Mouse (Mus musculus) intestine, embryonic 14.5 days (tissue): ENCODE measurements around the gene Glod4. TPM values are rescaled to one million over a fixed set of nuclear protein-coding genes. Genes with fewer than 3 reads are reported as not detected.

Source experiments
- ATAC-seq: fragments of 200-750 bp; cut with Nextera tagmentation; replicated peaks from 2 replicates; pipeline ENCODE4 v1.8.0; 2017; ENCODE audit warnings: low read depth, moderate number of reproducible peaks, moderate TSS enrichment, moderate library complexity; ENCODE audit not compliant: low FRiP score, low TSS enrichment
- DNase-seq: peaks from one replicate; pipeline ENCODE4 v3.0.0-alpha.2; 2018; ENCODE audit warnings: low spot score
- H3K27ac ChIP-seq: fragments of 300-500 bp; sonication (generic); 2 replicates; pipeline ENCODE4 v1.5.1; 2014; ENCODE audit warnings: low read depth, mild to moderate bottlenecking, control low read depth
- H3K27me3 ChIP-seq: fragments of 300-500 bp; sonication (generic); replicated peaks from 2 replicates; pipeline ENCODE4 v1.6.1; 2014; ENCODE audit warnings: low read length, control low read depth; ENCODE audit not compliant: control insufficient read depth, insufficient read depth
- H3K36me3 ChIP-seq: fragments of 300-500 bp; sonication (generic); 2 replicates; pipeline ENCODE4 v1.6.1; 2014; ENCODE audit warnings: low read length, control low read depth; ENCODE audit not compliant: control insufficient read depth, insufficient read depth
- H3K4me1 ChIP-seq: fragments of 300-500 bp; sonication (generic); replicated peaks from 2 replicates; pipeline ENCODE4 v1.6.1; 2014; ENCODE audit warnings: low read length, control low read depth, mixed read lengths; ENCODE audit not compliant: control insufficient read depth, insufficient read depth
- H3K4me2 ChIP-seq: fragments of 300-500 bp; sonication (generic); 2 replicates; pipeline ENCODE4 v1.6.1; 2014; ENCODE audit warnings: low read length
- H3K4me3 ChIP-seq: fragments of 300-500 bp; sonication (generic); 2 replicates; pipeline ENCODE4 v1.5.1; 2014; ENCODE audit warnings: low read depth, low read length, control low read depth, mixed read lengths
- H3K9ac ChIP-seq: fragments of 300-500 bp; sonication (generic); 2 replicates; pipeline ENCODE4 v1.6.1; 2014; ENCODE audit warnings: mild to moderate bottlenecking, low read length
- H3K9me3 ChIP-seq: fragments of 300-500 bp; sonication (generic); 2 replicates; pipeline ENCODE4 v1.6.1; 2016; ENCODE audit warnings: low read length, control low read depth; ENCODE audit not compliant: control insufficient read depth
- WGBS: fragments of 180-500 bp; shearing (Covaris S2); extraction: QIAGEN DNeasy Blood & Tissue Kit; methylation state at CpG from one replicate; pipeline ENCODE4 v1.1.7; 2014; 5-methylcytosine and 5-hydroxymethylcytosine counted together
- polyA plus RNA-seq: library from polyadenylated mRNA; unstranded; fragments of >200 nt; fragmentation: Nextera tagmentation; extraction: Ambion mirVana; gene quantifications from 2 replicates; pipeline ENCODE4 v1.2.1, GENCODE M21; 2014

Gene Glod4
- polyA plus RNA-seq, 1 experiment from 2014 or later, result 147 TPM

GRCm38 (mm10) chr11:76154200-76154599 lies 89.3 kb downstream of the Glod4 start:
- Histone ChIP-seq H3K9ac (no peak overlapping the region), H3K27ac (no peak overlapping the region), H3K4me1 (peaks cover 2% of the 10 kb centered on the region; the same call in 1 of the 2 replicates), H3K36me3 (peaks cover 29% of the 10 kb centered on the region), H3K9me3 (no peaks in the 10 kb centered on the region), H3K4me2 (no peak overlapping the region), H3K27me3 (no peaks in the 10 kb centered on the region), H3K4me3 (no peak overlapping the region)
- ATAC-seq (no peak), DNase-seq (no peak)
- WGBS, result 90% methylated on average over 2 of the region's 2 CpGs

- peaks cover 27% of the 10 kb centered on the region for H3K36me3 ChIP-seq
- peaks cover 10% of the 10 kb centered on the region for H3K4me1 ChIP-seq
- no peaks in the 10 kb centered on the region for H3K9me3 ChIP-seq
- H3K4me3 ChIP-seq, result no peak overlapping the region
- no peak for DNase-seq
- WGBS, result 82% methylated on average over 5 of the region's 5 CpGs
- H3K4me2 ChIP-seq, result no peak overlapping the region
- no peak for ATAC-seq
- no peak overlapping the region for H3K9ac ChIP-seq
- H3K27me3 ChIP-seq, result no peaks in the 10 kb centered on the region
- no peak overlapping the region for H3K27ac ChIP-seq
These were observed 90.1 kb downstream of the Glod4 start for GRCm38 (mm10) chr11:76153236-76153951.

- WGBS, result 57% methylated on average over 4 of the region's 4 CpGs
- Histone ChIP-seq H3K4me2 (no peak overlapping the region), H3K4me3 (no peak overlapping the region), H3K27ac (no peak overlapping the region), H3K27me3 (no peaks in the 10 kb centered on the region), H3K36me3 (peaks cover 24% of the 10 kb centered on the region), H3K9me3 (no peaks in the 10 kb centered on the region), H3K9ac (no peak overlapping the region), H3K4me1 (peaks cover 25% of the 10 kb centered on the region)
- no peak for ATAC-seq
- DNase-seq, result no peak
These were observed 92.5 kb downstream of the Glod4 start for GRCm38 (mm10) chr11:76150980-76151379.

GRCm38 (mm10) chr11:76148055-76149008 lies 95.2 kb downstream of the Glod4 start:
- 39% methylated on average over 8 of the region's 8 CpGs for WGBS
- H3K4me2 ChIP-seq, result peak overlapping the region; percentile 8
- no peak for DNase-seq
- peaks cover 25% of the 10 kb centered on the region for H3K4me1 ChIP-seq
- no peak overlapping the region for H3K4me3 ChIP-seq
- H3K36me3 ChIP-seq, result peaks cover 4% of the 10 kb centered on the region; the same call in 1 of the 2 replicates
- H3K9me3 ChIP-seq, result no peaks in the 10 kb centered on the region
- H3K27ac ChIP-seq, result peak overlapping the region; percentile 71
- no peak for ATAC-seq
- H3K9ac ChIP-seq, result no peak overlapping the region
- no peaks in the 10 kb centered on the region for H3K27me3 ChIP-seq

- no peak overlapping the region for H3K4me3 ChIP-seq
- H3K4me1 ChIP-seq, result peaks cover 25% of the 10 kb centered on the region
- H3K36me3 ChIP-seq, result no peaks in the 10 kb centered on the region
- H3K9ac ChIP-seq, result no peak overlapping the region
- H3K27me3 ChIP-seq, result no peaks in the 10 kb centered on the region
- no peak overlapping the region for H3K4me2 ChIP-seq
- H3K27ac ChIP-seq, result peak overlapping the region; percentile 12; the same call in 1 of the 2 replicates
- DNase-seq, result peak; percentile 61
- ATAC-seq, result peak; percentile 58; the same call in 1 of the 2 replicates
- no peaks in the 10 kb centered on the region for H3K9me3 ChIP-seq
- 74% methylated on average over 8 of the region's 8 CpGs for WGBS
These were observed 97.1 kb downstream of the Glod4 start for GRCm38 (mm10) chr11:76146187-76147010.

- no peak overlapping the region for H3K4me3 ChIP-seq
- DNase-seq (no peak), ATAC-seq (no peak)
- H3K9ac ChIP-seq, result no peak overlapping the region
- H3K4me1 ChIP-seq, result peaks cover 25% of the 10 kb centered on the region
- no peaks in the 10 kb centered on the region for H3K27me3 ChIP-seq
- no peaks in the 10 kb centered on the region for H3K9me3 ChIP-seq
- 95% methylated on average over 1 of the region's 1 CpGs for WGBS
- H3K36me3 ChIP-seq, result no peaks in the 10 kb centered on the region
- no peak overlapping the region for H3K27ac ChIP-seq
- no peak overlapping the region for H3K4me2 ChIP-seq
These were observed 98.4 kb downstream of the Glod4 start for GRCm38 (mm10) chr11:76145169-76145568.

- Histone ChIP-seq H3K27ac (no peak overlapping the region), H3K27me3 (no peaks in the 10 kb centered on the region), H3K36me3 (no peaks in the 10 kb centered on the region), H3K4me2 (no peak overlapping the region), H3K4me3 (no peak overlapping the region), H3K4me1 (peaks cover 25% of the 10 kb centered on the region), H3K9me3 (no peaks in the 10 kb centered on the region), H3K9ac (no peak overlapping the region)
- ATAC-seq (no peak), DNase-seq (no peak)
- 93% methylated on average over 8 of the region's 8 CpGs for WGBS
These were observed 99.1 kb downstream of the Glod4 start for GRCm38 (mm10) chr11:76144386-76144785.

GRCm38 (mm10) chr11:76137996-76138395 lies 105.5 kb downstream of the Glod4 start:
- Histone ChIP-seq H3K9me3 (no peaks in the 10 kb centered on the region), H3K4me1 (no peaks in the 10 kb centered on the region), H3K4me3 (no peak overlapping the region), H3K27ac (no peak overlapping the region), H3K4me2 (no peak overlapping the region), H3K9ac (no peak overlapping the region), H3K36me3 (peaks cover 29% of the 10 kb centered on the region), H3K27me3 (no peaks in the 10 kb centered on the region)
- 77% methylated on average over 3 of the region's 3 CpGs for whole genome bisulfite sequencing
- DNase-seq (no peak), ATAC-seq (no peak)
